Mouse (Mus musculus) c-Kit-positive CD71-positive TER-119-positive erythroid progenitor cells, embryonic 14.5 days (primary cell): Measurements from ENCODE around the gene Nucb1.
"Not testable (repeated sequence)": the region's sequence is repeated elsewhere in the genome, so short reads cannot be mapped to it uniquely, and the experiment has no call there.

Source experiments
- DNase-seq: peaks from one replicate; pipeline ENCODE4 v3.0.0-alpha.2; 2013; ENCODE audit warnings: low spot score

Nucb1 gene

DNA sequence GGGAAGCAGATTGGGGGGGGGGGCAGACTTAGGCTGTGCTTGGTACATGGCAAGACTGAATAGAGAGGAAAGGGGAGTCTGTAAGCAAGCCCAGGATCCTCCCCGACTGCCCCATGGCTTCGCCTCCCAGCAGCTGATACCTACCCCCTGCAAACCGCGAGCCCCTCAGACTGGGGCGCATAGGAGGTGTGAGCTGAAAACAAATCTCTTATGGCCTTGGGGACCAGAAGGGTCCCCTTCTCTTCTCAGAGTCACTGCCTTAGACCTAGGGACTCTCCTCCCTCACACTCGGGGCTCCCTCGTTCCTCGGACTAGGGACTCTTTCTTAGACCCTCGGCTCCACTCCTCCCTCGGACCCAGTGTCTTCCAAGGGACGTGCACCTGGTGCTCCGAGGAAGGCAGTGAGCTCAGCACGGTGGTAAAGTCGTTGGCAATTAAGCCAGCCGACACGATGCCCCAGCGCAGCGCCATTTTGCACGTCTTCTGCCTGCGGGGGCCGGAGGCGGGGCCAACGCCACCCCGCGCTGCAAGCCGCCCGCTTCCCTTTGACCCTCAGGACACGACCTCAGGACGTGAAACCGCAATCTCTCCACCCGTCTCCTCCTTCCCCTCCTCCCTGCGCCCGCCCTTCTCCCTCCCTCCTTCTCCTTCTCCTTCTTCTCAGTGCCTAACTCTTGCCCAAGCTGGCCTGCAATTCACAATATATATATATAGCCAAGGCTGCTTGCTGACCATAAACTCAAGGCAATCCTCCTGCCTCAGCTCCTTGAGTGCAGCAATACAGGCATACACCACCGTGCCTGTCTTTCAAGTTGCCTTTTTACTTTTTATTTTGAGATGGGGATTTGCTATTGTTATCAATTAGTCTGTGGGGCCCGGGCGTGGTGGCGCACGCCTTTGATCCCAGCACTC is 21.7 kb downstream of the Nucb1 start, which contains the start of gene Dhdh:
TSS of gene Dhdh (minus strand) at position 513 of the 912 bp plus-strand sequence.
- no peak for DNase-seq

- DNase-seq = no peak
Measured at GRCm38 (mm10) chr7:45487861-45488292, 22.3 kb downstream of the Nucb1 start.

DNA sequence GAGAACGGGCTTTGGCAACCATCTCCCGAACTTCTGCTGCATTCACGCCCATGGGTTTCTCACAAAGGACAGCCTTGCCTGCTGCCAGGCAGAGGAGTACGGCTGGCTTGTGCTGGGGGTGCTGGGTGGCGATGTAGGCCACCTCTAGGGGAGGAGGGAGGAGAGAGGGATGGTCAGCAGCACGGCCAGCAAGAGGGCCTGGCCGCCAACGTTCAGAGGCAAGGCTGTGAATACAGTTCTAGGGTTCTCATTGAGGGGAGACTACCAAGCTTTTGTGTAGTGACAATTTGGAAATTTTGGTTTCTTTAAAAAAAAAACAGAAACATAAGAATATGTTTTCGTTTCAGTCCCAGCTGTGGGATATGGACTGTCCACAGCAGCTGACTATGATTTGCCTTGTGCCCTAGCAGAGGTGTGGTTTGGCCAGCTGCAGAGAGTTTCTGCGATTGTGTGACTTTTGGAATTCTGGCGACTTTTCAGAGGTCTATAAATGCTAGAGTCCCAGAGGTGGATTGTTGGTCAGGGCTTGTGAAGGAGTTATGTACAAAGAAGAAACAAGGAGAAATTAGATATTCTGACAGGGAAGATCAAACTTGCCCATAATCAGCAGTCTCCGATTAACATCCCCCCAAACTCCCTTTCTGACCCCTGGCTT is 23.3 kb downstream of the Nucb1 start, which contains the start of gene Gm45808:
TSS of gene Gm45808 (minus strand) at position 51 of the 655 bp plus-strand sequence.
- DNase-seq = no peak

DNA sequence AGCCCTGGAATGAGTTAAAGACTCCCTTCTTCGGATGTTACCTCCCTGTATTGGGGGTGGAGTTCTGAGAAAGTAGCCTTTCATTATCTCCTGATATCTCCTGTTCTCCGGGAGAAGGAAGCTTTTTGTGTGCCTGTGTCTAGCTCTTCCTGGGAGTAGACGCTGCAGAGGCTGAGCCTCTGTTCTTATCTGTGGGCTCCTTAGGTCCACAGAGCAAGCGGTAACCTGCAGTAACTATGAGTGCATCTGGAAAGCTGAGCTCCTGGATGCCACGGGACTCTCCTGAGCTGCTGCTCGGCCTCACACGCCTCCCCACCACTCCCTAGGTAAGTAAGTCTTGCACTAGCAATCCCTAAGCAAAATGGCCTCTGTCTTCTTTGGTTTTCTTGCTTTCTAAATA is 24.0 kb downstream of the Nucb1 start:
- no peak for DNase-seq

DNA sequence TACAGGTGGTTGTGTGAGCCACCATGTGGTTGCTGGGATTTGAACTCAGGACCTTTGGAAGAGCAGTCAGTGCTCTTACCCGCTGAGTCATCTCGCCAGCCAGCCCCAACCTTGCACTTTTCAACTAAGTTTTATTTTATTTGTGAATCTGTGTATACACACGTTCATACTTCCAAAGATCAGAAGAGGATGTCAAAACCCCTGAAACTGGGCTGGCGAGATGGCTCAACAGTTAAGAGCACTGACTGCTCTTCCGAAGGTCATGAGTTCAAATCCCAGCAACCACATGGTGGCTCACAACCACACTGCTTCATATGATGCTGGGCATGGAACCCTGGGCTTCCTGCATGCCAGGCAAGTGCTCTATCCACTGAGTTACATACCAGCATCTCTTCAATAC is 25.2 kb downstream of the Nucb1 start:
- DNase-seq = not testable (repeated sequence)

GRCm38 (mm10) chr7:45482166-45482565 is 28.0 kb downstream of the Nucb1 start:
- no peak for DNase-seq

- peak; percentile 70 for DNase-seq
Measured at GRCm38 (mm10) chr7:45481374-45481927, 28.8 kb downstream of the Nucb1 start, which contains the start of gene Tulp2. Gene Tulp2 (plus strand): TSS chr7:45481877.

GRCm38 (mm10) chr7:45480310-45480709 is 29.9 kb downstream of the Nucb1 start:
- not testable (repeated sequence) for DNase-seq

DNA sequence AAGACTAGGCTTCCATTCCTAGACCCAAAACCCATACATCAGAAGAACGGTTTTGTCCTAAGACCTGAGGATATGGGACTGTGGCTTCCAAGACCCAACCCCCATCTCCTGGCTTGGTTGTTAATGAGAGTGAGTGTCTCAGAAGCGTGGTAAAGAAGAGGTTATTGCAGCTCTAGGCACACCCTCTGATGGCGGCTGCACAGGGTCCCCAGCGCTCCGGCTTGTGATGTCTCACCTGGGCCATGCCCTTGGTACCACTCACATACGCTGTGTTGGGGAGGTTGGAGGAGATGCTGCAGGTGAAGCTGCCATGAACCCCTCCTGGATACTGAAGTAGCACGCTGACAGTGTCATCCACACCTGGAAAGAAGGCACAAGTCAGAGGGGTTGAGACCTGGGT is 31.4 kb downstream of the Nucb1 start:
- DNase-seq = no peak

DNA sequence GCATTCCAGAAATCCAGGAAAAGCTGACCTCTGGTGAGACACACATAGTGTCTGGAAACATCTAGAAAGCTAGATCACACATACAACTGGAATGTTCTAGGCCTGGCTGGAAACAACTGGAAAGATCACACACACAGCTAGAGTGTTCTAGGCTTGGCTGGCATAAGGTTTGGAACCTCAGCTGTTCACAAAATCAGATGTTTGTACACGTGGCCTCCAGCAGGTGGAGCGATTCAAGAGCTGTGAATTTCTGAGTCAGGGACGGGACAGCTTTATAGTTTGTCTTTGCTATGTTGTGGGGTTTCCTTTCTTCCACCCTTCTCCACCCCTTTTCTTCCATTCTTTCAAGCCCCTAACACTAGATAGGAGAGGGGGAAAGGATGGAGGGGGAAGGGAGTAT is 33.2 kb downstream of the Nucb1 start:
- DNase-seq = no peak

- no peak for DNase-seq
Measured at GRCm38 (mm10) chr7:45476453-45476852, 33.8 kb downstream of the Nucb1 start.

- DNase-seq = no peak
Measured at GRCm38 (mm10) chr7:45475291-45475969, 34.8 kb downstream of the Nucb1 start.

GRCm38 (mm10) chr7:45470869-45471268 is 39.3 kb downstream of the Nucb1 start:
- peak; percentile 78 for DNase-seq

- no peak for DNase-seq
Measured at GRCm38 (mm10) chr7:45467090-45467670, 43.0 kb downstream of the Nucb1 start.

DNA sequence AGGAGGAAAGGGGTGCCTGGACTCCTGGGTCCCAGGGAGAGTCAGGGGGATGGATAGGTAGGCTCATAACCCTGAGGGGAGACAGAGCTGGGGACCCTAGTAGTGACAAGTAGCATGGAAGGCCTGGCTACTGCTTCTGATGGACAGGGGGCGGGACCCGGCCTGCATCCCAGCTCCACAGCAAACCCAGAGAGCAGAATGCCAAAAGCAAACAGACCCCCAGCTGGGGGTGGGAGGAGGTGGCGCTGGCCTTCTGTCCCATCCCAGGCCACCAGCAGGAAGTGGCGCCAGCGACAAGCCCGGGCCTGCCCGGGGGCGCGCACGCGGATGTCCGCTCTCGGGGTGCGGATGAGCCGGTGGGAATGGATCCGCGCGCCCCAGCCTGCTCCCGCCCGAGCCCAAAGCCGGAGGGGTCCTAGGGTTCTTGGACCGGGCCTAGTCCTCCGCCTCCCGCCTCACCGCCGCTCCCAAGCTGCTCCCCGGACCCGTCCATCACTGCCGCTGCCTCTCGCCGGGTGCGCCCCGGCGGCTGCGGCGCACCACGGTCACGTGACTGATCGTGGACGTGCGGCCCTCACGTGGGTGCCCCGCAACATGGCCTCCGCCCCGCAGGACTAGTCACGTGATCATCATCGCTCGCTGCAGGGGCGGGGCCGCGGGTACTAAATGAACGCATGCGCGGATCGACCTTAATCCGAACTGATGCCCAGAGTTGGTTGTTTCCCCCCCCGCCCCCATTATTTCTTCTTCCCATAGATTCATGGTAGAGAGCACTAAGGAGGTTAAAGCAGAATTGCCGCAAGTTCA is 43.7 kb downstream of the Nucb1 start, which contains the start of gene Bax:
TSS of gene Bax (minus strand) at position 616 of the 807 bp plus-strand sequence.
- DNase-seq = peak; percentile 92

GRCm38 (mm10) chr7:45465549-45465948 is 44.7 kb downstream of the Nucb1 start:
- no peak for DNase-seq

DNA sequence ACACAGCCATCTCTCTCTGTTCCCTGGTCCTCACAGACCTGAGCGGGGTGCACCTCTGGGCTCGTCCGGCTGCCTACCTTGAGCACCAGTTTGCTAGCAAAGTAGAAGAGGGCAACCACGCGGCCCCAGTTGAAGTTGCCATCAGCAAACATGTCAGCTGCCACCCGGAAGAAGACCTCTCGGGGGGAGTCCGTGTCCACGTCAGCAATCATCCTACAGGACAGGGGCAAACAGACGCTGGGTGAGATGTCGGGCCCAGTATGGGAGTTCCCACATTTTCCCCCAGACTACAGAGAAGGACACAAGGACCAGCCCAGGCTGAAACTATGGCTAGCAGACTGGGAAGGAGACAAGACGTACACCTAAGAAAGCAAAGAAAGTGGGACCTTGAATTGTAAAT is 45.1 kb downstream of the Nucb1 start:
- DNase-seq = no peak

DNA sequence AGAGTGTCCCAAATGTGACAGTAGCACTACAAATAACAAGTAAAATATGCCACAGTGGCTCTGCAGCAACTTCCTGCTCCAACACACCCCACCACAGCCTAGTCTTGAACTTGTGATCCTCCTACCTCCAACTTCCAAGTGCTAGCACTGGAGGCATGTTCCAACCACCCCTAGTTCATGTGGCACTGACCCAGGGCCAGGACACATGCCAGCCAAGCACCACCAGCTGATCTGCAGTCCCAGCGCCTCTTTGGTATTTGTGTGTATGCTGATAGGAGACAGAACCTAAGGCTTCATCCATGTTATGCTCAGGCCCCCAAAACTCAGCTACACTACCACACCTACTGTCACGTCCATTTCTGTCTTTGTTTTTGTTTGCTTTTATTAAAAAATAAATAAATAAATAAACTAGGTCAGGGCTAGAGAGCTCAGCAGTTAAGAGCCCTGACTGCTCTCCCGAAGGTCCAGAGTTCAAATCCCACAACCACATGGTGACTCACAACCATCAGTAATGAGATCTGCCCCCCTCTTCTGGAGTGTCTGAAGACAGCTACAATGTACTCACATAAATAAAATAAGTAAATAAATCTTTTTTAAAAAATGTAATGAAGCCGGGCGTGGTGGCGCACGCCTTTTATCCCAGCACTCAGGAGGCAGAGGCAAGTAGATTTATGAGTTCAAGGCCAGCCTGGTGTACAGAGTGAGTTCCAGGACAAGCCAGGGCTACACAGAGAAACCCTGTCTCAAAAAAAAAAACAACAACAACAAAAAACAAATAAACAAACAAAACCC is 46.0 kb downstream of the Nucb1 start:
- DNase-seq = no peak

DNA sequence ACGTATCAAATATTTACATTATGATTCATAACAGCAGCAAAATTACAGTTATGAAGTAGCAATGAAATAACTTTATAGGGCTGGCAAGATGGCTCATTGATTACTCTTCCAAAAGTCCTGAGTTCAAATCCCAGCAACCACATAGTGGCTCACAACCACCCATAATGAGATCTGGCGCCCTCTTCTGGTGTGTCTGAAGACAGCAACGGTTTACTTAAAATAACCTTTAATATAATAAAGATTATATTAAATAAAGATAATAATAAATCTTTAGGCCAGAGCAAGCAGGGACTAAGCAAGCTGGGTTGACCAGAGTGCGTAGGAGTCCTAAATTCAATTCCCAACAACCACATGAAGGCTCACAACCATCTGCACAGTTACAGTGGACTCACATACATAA is 47.3 kb downstream of the Nucb1 start:
- not testable (repeated sequence) for DNase-seq

DNA sequence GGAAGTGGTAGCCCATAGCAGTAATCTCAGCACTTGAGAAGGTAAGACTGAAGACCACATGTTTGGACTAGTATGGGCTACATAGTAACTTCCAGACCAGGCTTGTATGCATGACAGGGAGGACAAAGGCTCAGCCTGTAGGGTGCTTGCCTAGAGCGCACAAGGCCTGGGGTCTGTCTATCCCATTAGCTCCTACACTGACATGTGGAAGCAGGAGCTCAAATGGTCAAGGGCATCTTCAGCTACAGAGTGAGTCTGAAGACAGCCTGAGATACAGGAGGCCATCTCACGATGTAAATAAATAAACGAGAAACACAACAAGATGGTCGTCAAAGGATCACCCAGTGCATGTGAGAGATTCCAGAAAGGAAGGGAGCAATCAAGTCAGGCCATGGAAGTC is 47.9 kb downstream of the Nucb1 start:
- no peak for DNase-seq
